Mouse (Mus musculus) erythroid progenitor cell, adult 5-6 weeks (primary cell): ENCODE measurements at regions not wholly inside any gene's neighbourhood (a gene's known extent, or its start where the extent isn't known, plus 50 kb on each side); places are given as distances from the start of the nearest gene placed in this dataset.

ENCODE experiments used
- ATAC-seq: replicated peaks from 2 replicates; pipeline ENCODE4 v1.8.0; 2016; ENCODE audit warnings: moderate number of reproducible peaks, mild to moderate bottlenecking, moderate TSS enrichment, inconsistent platforms; ENCODE audit not compliant: poor library complexity, low FRiP score, severe bottlenecking

GRCm38 (mm10) chr16:29850616-29851015, 213.6 kb upstream of the Hes1 start:
- ATAC-seq, result no peak

DNA sequence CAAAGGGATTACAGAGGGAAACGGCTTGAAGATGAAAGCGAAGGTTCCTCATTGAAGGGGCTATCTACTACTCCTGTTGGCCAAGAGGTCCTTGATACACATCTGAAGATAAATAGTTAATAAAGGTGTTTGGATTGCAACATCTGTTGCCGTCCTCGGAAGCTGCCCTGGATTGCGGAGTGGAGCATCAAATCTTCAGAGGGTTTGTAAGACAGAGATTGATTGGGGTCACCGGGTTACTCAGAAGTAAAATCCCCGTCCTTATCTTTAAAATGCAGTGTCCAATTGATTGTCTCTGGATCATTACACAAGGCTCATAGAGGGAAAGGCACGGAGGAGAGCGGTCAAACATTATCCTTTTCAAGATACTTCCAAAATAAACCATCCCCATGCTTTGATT, 212.4 kb upstream of the Hes1 start:
- ATAC-seq, result no peak

GRCm38 (mm10) chr16:29854805-29855565, 209.2 kb upstream of the Hes1 start:
- no peak for ATAC-seq

- no peak for ATAC-seq
Measured at GRCm38 (mm10) chr16:29856545-29856944, 207.6 kb upstream of the Hes1 start.

GRCm38 (mm10) chr16:29858645-29859044, 205.5 kb upstream of the Hes1 start:
- no peak for ATAC-seq

DNA sequence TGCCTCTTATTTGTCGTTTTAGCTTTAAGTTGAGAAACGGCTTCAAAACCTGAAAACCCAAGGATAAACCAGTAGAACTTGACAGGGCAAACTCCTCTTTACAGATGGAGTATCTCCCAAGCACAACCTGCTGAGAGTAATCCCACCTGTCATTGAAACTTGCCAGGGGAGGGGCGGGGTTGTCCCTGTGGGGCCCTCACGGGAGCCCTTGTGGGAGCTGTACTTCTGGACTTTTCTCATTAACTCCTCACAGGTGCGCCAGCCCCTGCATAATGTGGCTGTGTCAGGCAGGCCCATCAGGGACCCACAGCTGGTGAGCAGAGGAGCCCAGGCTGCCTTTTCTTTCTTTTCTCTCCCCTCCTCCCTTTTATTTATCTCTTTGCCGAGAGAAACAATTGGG, 203.9 kb upstream of the Hes1 start:
- no peak for ATAC-seq

DNA sequence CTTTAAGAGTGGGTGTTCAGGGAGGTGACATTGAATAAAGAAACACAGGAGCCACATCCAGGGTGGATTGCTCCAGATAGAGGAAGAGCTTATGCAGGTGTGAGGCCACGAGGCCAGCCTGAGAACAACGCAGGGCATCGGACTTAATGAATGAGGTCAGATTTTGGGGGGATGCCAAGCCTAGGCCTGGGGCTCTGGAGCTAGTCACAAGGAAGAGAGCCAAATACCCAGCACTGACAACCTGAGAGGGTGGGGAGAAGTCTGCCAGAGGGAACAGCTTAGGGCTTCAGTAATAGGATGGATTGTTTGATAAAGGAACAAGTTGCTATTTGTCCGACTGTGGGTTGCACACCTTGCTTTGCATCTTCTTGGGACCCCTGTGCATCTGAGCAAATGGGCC, 203.1 kb upstream of the Hes1 start:
- ATAC-seq, result no peak

GRCm38 (mm10) chr16:29865075-29865740, 199.0 kb upstream of the Hes1 start:
- no peak for ATAC-seq

- no peak for ATAC-seq
Measured at GRCm38 (mm10) chr16:29871395-29871794, 192.8 kb upstream of the Hes1 start.

GRCm38 (mm10) chr16:29876196-29876595, 188.0 kb upstream of the Hes1 start:
- no peak for ATAC-seq

DNA sequence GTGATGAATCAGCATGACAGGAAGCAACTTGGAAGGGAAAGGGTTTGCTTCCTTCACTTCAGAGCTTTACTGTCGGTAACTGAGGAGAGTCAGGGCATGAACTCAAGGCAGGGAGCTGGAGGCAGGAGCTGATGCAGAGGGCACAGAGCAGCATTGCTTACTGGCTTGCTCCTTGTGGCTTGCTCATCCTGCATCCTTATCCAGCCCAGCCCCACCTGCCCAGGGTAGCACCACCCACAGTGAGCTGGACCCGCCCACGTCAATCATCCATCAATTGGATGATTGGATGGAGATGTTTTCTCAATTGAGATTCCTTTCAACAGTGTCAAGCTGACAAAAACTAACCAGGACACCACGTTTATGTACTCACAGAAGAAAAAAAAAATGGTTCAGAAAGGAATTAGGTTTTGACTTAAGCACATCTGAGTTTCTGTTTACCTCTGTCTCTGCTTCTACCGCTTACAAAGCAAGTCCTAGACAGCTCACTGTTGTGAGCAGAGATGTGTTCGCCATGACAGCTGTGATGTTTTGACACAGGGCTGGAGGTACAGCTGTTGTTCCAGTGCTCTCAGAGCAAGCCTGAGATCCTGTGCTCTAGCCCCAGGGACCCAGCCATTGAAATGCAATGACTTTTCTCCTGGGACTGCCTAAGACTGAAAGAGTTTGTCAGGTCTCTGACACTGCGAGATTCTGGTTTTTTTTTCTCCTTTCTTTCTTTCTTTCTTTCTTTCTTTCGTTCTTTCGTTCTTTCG, 186.6 kb upstream of the Hes1 start:
- no peak for ATAC-seq

GRCm38 (mm10) chr16:29879665-29880064, 184.5 kb upstream of the Hes1 start:
- no peak for ATAC-seq

DNA sequence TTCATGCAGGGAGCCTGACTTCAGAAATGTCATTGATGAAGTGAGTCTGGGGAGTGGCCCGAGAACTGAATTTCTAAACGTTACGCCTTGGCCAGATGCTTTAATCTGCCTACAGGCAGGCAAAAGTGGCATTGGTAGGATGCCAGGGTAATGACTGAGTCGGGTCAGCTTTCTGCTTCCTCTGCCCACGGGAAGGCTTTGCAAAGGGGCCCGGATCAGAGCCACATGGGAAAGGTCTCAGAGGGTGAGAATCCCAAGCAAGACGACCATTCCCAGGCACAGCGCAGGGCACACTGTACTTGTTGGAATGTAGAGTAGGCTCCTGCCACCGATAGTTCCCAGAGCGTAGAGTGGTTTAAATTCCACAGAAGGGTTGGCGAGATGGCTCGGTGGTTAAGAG, 182.7 kb upstream of the Hes1 start:
- ATAC-seq, result no peak

DNA sequence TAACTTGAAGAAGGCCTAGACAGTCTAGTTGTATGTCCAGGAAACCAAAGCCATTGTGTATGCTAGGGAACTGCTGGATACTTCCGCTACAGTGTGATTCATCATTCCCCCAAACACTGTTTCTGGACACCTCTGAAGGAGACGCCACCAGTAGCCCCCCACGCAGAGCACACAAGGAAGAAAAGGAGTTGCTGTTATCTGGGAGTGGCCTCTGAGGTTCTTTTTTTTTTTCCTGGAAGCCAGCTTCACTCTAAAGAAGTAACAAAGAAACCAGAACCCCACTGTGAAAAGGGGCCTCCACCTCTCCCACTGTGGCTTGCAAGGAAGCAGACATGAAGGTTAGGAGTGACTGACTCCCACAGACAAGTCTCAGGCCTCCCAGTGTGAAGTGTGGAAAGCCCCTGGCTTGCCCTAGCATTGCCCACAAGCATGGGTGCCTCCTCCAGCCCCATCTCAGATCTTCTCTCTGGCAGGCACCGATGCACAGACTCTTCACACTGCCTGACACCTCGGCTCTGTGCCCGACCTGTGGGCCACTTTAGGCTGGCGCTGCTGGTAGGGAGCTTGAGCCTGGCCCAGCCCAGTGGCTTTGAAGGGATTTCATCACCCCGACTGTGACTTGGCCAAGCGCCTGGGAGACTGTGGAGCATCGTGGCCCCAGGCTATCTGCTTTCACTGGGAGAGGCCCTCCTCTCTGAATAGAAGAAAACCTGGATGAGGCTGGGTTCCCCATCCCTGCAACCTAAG, 181.8 kb upstream of the Hes1 start:
- ATAC-seq, result 0 out of 2 replicates have a peak, but pooled peaks have one; percentile 30

DNA sequence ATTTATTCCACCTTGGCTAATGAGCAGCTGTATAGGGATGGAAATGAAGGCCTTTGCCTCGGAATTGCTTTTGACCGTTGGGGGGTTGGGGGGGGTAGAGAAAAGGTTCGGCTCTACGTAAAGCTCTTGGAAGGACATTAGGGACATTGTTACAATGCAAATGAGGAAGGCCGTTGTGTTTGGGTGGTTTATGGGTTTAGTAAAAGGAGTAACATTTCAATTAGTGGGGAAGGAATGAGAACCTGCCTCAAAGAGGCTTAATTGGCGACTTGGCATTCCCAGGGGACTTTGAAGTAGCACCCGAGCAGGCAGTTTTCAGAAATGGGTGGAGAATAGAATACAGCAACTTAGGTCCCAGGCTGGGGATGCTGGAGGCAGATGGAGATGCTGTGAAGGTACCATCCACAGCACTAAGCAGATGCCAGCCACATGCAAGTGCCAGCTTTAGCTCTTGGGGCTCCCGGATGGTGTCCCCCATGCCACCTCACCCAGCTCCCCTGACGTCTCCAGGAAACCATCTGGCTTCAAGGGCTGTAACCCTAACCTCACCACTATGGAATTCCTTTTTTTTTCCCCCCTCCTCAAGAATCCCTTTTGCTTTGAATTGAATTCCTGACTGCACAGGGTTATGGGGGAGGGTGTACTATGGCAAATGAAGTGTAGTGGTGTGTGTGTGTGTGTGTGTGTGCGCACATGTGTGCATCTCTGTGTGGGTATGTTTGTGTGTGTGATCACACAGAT, 180.8 kb upstream of the Hes1 start:
- ATAC-seq, result no peak

GRCm38 (mm10) chr16:29884899-29885298, 179.3 kb upstream of the Hes1 start:
- no peak for ATAC-seq

DNA sequence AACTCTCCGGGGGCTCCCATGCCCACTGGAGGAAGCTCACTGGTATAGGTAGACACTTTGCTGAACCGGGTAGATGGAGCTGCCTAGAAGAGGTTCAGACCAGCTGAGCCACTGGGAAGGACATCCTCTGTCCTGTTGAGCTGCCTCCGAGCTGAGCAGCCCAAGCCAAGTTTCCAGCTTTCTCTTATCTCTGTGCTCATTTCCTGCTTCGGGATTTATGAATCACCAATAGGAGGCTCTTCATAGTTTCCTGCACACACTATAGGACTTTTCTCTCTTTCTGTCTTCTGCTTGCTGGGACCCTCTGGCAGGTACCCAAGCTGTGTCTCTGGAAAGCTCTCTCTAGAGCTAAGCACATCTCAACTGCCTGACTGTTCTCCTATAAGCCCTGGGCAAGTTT, 177.4 kb upstream of the Hes1 start:
- 0 out of 2 replicates have a peak, but pooled peaks have one; percentile 10 for ATAC-seq

DNA sequence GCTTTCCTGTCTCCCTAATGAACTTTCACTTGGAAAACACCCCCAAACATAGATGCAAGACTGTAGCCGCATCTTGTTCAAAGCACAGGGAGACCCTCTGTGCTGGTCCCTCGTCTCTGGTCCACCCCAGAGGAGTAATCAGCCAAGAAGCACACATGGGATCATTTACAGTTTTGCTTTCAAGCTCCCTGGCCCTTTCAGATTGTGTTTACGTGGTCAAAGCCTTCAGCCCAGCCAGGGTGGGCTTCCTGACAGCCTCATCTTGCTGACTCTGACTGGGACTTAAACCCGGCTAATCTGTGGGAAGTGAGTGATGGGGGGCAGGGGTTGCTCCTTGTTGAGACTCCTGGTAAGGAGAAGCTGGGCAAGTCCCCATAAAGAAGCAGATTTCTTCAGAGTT, 174.8 kb upstream of the Hes1 start:
- no peak for ATAC-seq

- no peak for ATAC-seq
Measured at GRCm38 (mm10) chr16:29891472-29891871, 172.7 kb upstream of the Hes1 start.
